Mouse (Mus musculus): Measurements from ENCODE around the gene Gm49380. TPM values are rescaled to one million over a fixed set of nuclear protein-coding genes. Genes with fewer than 3 reads are reported as not detected.
"Not testable (repeated sequence)": the region's sequence is repeated elsewhere in the genome, so short reads cannot be mapped to it uniquely, and the experiment has no call there.

Gene Gm49380
- polyA plus RNA-seq, 1 experiment from 2014 or later = not detected

GRCm38 (mm10) chr9:44119011-44119410 is 5.7 kb upstream of the Gm49380 start:
- no peak for ATAC-seq (replicated peaks; ENCODE audit: low FRiP score, low read depth)
- Histone ChIP-seq H3K9me3 (replicated peaks; ENCODE audit: low read length) (no peaks in the 10 kb centered on the region), H3K9ac (ENCODE audit: low read depth, low read length) (no peak overlapping the region), H3K4me2 (ENCODE audit: low read length) (no peak overlapping the region), H3K27ac (no peak overlapping the region), H3K4me3 (replicated peaks; ENCODE audit: low read depth, low read length) (no peak overlapping the region), H3K4me1 (replicated peaks; ENCODE audit: insufficient read depth, low read length) (no peaks in the 10 kb centered on the region), H3K36me3 (ENCODE audit: insufficient read depth, low read length) (no peaks in the 10 kb centered on the region), H3K27me3 (ENCODE audit: insufficient read depth, low read length) (no peaks in the 10 kb centered on the region)
- peak; percentile 71 for TF ChIP-seq CTCF (IDR thresholded peaks at IDR 0.05; ENCODE audit: low read depth)
- 63% methylated on average over 5 of the region's 5 CpGs for WGBS
- DNase-seq (ENCODE audit: low spot score) = no peak

GRCm38 (mm10) chr9:44116182-44116581 is 2.9 kb upstream of the Gm49380 start:
- Histone ChIP-seq H3K9ac (ENCODE audit: low read depth, low read length) (no peak overlapping the region), H3K9me3 (replicated peaks; ENCODE audit: low read length) (no peaks in the 10 kb centered on the region), H3K4me2 (ENCODE audit: low read length) (no peak overlapping the region), H3K4me1 (replicated peaks; ENCODE audit: insufficient read depth, low read length) (no peaks in the 10 kb centered on the region), H3K27ac (no peak overlapping the region), H3K36me3 (ENCODE audit: insufficient read depth, low read length) (no peaks in the 10 kb centered on the region), H3K27me3 (ENCODE audit: insufficient read depth, low read length) (no peaks in the 10 kb centered on the region), H3K4me3 (replicated peaks; ENCODE audit: low read depth, low read length) (no peak overlapping the region)
- ATAC-seq (replicated peaks; ENCODE audit: low FRiP score, low read depth) (no peak), DNase-seq (ENCODE audit: low spot score) (no peak)
- TF ChIP-seq CTCF (IDR thresholded peaks at IDR 0.05; ENCODE audit: low read depth) = peak; percentile 43
- 88% methylated on average over 4 of the region's 4 CpGs for WGBS

GRCm38 (mm10) chr9:44115599-44115998 is 2.3 kb upstream of the Gm49380 start:
- no peaks in the 10 kb centered on the region for H3K9me3 ChIP-seq (replicated peaks; ENCODE audit: low read length)
- H3K27ac ChIP-seq = no peak overlapping the region
- WGBS = 81% methylated on average over 9 of the region's 9 CpGs

GRCm38 (mm10) chr9:44114453-44114852 is 1.2 kb upstream of the Gm49380 start:
- Histone ChIP-seq H3K9ac (ENCODE audit: low read depth, low read length) (no peak overlapping the region), H3K9me3 (replicated peaks; ENCODE audit: low read length) (no peaks in the 10 kb centered on the region), H3K4me2 (ENCODE audit: low read length) (no peak overlapping the region), H3K27me3 (ENCODE audit: insufficient read depth, low read length) (no peaks in the 10 kb centered on the region), H3K4me3 (replicated peaks; ENCODE audit: low read depth, low read length) (no peak overlapping the region), H3K27ac (no peak overlapping the region), H3K36me3 (ENCODE audit: insufficient read depth, low read length) (no peaks in the 10 kb centered on the region), H3K4me1 (replicated peaks; ENCODE audit: insufficient read depth, low read length) (peaks cover 12% of the 10 kb centered on the region)
- DNase-seq (ENCODE audit: low spot score) = no peak
- no peak for TF ChIP-seq CTCF (IDR thresholded peaks at IDR 0.05; ENCODE audit: low read depth)
- 87% methylated on average over 2 of the region's 2 CpGs for WGBS
- no peak for ATAC-seq (replicated peaks; ENCODE audit: low FRiP score, low read depth)

More at GRCm38 (mm10) chr9:44115599-44115998, 2.3 kb upstream of the Gm49380 start:
- no peak overlapping the region for H3K4me2 ChIP-seq (ENCODE audit: low read length)
- ATAC-seq (replicated peaks; ENCODE audit: low FRiP score, low read depth) (no peak), DNase-seq (ENCODE audit: low spot score) (no peak)
- H3K4me1 ChIP-seq (replicated peaks; ENCODE audit: insufficient read depth, low read length) = peaks cover under 1% of the 10 kb centered on the region
- no peak overlapping the region for H3K4me3 ChIP-seq (replicated peaks; ENCODE audit: low read depth, low read length)
- H3K27me3 ChIP-seq (ENCODE audit: insufficient read depth, low read length) = no peaks in the 10 kb centered on the region
- TF ChIP-seq CTCF (IDR thresholded peaks at IDR 0.05; ENCODE audit: low read depth) = no peak
- no peaks in the 10 kb centered on the region for H3K36me3 ChIP-seq (ENCODE audit: insufficient read depth, low read length)
- H3K9ac ChIP-seq (ENCODE audit: low read depth, low read length) = no peak overlapping the region

- not testable (repeated sequence) for H3K4me3 ChIP-seq (replicated peaks; ENCODE audit: low read depth, low read length); DNase-seq (ENCODE audit: low spot score); H3K27ac ChIP-seq; ATAC-seq (replicated peaks; ENCODE audit: low FRiP score, low read depth); H3K9me3 ChIP-seq (replicated peaks; ENCODE audit: low read length); H3K36me3 ChIP-seq (ENCODE audit: insufficient read depth, low read length); H3K27me3 ChIP-seq (ENCODE audit: insufficient read depth, low read length); H3K9ac ChIP-seq (ENCODE audit: low read depth, low read length)
- H3K4me2 ChIP-seq (ENCODE audit: low read length) = peak overlapping the region; percentile 54; the same call in 1 of the 2 replicates
- WGBS = 57% methylated on average over 10 of the region's 12 CpGs
- peaks cover 36% of the 10 kb centered on the region for H3K4me1 ChIP-seq (replicated peaks; ENCODE audit: insufficient read depth, low read length)
Observed at GRCm38 (mm10) chr9:44111909-44112308, 1.4 kb downstream of the Gm49380 start.

GRCm38 (mm10) chr9:44109360-44110095 is 3.8 kb downstream of the Gm49380 start:
- Histone ChIP-seq H3K4me1 (replicated peaks; ENCODE audit: insufficient read depth, low read length) (peaks cover 45% of the 10 kb centered on the region), H3K27me3 (ENCODE audit: insufficient read depth, low read length) (no peaks in the 10 kb centered on the region), H3K27ac (peak overlapping the region; percentile 13; the same call in 1 of the 2 replicates), H3K36me3 (ENCODE audit: insufficient read depth, low read length) (no peaks in the 10 kb centered on the region), H3K4me3 (replicated peaks; ENCODE audit: low read depth, low read length) (no peak overlapping the region), H3K9ac (ENCODE audit: low read depth, low read length) (0 out of 2 replicates have a peak overlapping the region, but pooled peaks have one; percentile 13), H3K9me3 (replicated peaks; ENCODE audit: low read length) (no peaks in the 10 kb centered on the region), H3K4me2 (ENCODE audit: low read length) (peak overlapping the region; percentile 41)
- peak; percentile 87 for TF ChIP-seq CTCF (IDR thresholded peaks at IDR 0.05; ENCODE audit: low read depth)
- ATAC-seq (replicated peaks; ENCODE audit: low FRiP score, low read depth) = no peak
- WGBS = 16% methylated on average over 9 of the region's 9 CpGs
- peak; percentile 84 for DNase-seq (ENCODE audit: low spot score)
